Mouse (Mus musculus): ENCODE measurements around the gene Dctn2. TPM values are rescaled to one million over a fixed set of nuclear protein-coding genes. Genes with fewer than 3 reads are reported as not detected.

Gene Dctn2
- total RNA-seq (2023) = 109 to 116 TPM (median 114 TPM) in 4 replicates

GRCm38 (mm10) chr10:127266112-127267091 lies at the start of gene Dctn2:
Gene Dctn2, plus strand, starts transcription at chr10:127266368.

GRCm38 (mm10) chr10:127262548-127263398 lies 3.4 kb upstream of the Dctn2 start, which contains the start of gene Kif5a:
Gene Kif5a, minus strand, starts transcription at chr10:127263348.

GRCm38 (mm10) chr10:127288800-127289572 lies 22.8 kb downstream of the Dctn2 start, which contains the start of gene Mbd6:
Gene Mbd6, minus strand, starts transcription at chr10:127289018.

GRCm38 (mm10) chr10:127311476-127312355 lies 45.5 kb downstream of the Dctn2 start, which contains the start of gene Mars:
Gene Mars, minus strand, starts transcription at chr10:127311786.

GRCm38 (mm10) chr10:127321621-127322020 lies 55.5 kb downstream of the Dctn2 start, which contains the start of gene Arhgap9:
Gene Arhgap9, plus strand, starts transcription at chr10:127321964.

Other genes with a start within 250 kb of the Dctn2 start
- gene Tsfm, start 235.5 kb upstream of the Dctn2 start, total RNA-seq (2023) = 20.5 to 21.8 TPM (median 21.3 TPM) in 4 replicates
- gene Mettl1, start 225.0 kb upstream of the Dctn2 start, total RNA-seq (2023) = 16.3 to 24.7 TPM (median 19.8 TPM) in 4 replicates
- 0.25 TPM in 1 of 4 replicates, not detected in the others for gene Eef1akmt3, start 224.9 kb upstream of the Dctn2 start, total RNA-seq (2023)
- gene Cyp27b1, start 218.1 kb upstream of the Dctn2 start, total RNA-seq (2023) = 1.2 to 2.1 TPM in 2 of 4 replicates, not detected in the others
- 2.8 to 3.4 TPM (median 3.3 TPM) in 4 replicates for gene March9, start 206.2 kb upstream of the Dctn2 start, total RNA-seq (2023)
- 127 to 135 TPM (median 129 TPM) in 4 replicates for gene Cdk4, start 202.8 kb upstream of the Dctn2 start, total RNA-seq (2023)
- gene Tspan31, start 196.1 kb upstream of the Dctn2 start, total RNA-seq (2023) = 20.0 to 26.6 TPM (median 22.0 TPM) in 4 replicates
- gene Agap2, start 191.1 kb upstream of the Dctn2 start, total RNA-seq (2023) = 97.5 to 109 TPM (median 105 TPM) in 4 replicates
- 80.1 to 89.5 TPM (median 81.2 TPM) in 4 replicates for gene Os9, start 145.2 kb upstream of the Dctn2 start, total RNA-seq (2023)
- gene B4galnt1, start 101.1 kb upstream of the Dctn2 start, total RNA-seq (2023) = 467 to 503 TPM (median 480 TPM) in 4 replicates
- not detected in 4 replicates for gene Slc26a10, start 85.7 kb upstream of the Dctn2 start, total RNA-seq (2023)
- 0.33 TPM in 1 of 4 replicates, not detected in the others for gene Arhgef25, start 76.3 kb upstream of the Dctn2 start, total RNA-seq (2023)
- gene Dtx3, start 70.6 kb upstream of the Dctn2 start, total RNA-seq (2023) = 63.9 to 74.8 TPM (median 72.1 TPM) in 4 replicates
- gene Pip4k2c, start 54.8 kb upstream of the Dctn2 start, total RNA-seq (2023) = 61.9 to 65.3 TPM (median 63.0 TPM) in 4 replicates
- gene Kif5a, start 3.0 kb upstream of the Dctn2 start, total RNA-seq (2023) = 0.33 to 0.85 TPM (median 0.48 TPM) in 4 replicates
- gene Mbd6, start 22.6 kb downstream of the Dctn2 start, total RNA-seq (2023) = 99.9 to 129 TPM (median 111 TPM) in 4 replicates
- 53.5 to 66.7 TPM (median 58.0 TPM) in 4 replicates for gene Mars, start 45.4 kb downstream of the Dctn2 start, total RNA-seq (2023)
- gene Arhgap9, start 55.6 kb downstream of the Dctn2 start, total RNA-seq (2023) = 102 to 114 TPM (median 105 TPM) in 4 replicates
- not detected in 4 replicates for gene Gli1, start 75.6 kb downstream of the Dctn2 start, total RNA-seq (2023)
- not detected in 4 replicates for gene Inhbe, start 88.0 kb downstream of the Dctn2 start, total RNA-seq (2023)
- not detected in 4 replicates for gene Inhbc, start 104.1 kb downstream of the Dctn2 start, total RNA-seq (2023)
- gene R3hdm2, start 114.0 kb downstream of the Dctn2 start, total RNA-seq (2023) = 107 to 131 TPM (median 121 TPM) in 4 replicates
- 6.9 to 12.7 TPM (median 9.6 TPM) in 4 replicates for gene Stac3, start 235.3 kb downstream of the Dctn2 start, total RNA-seq (2023)
- not detected in 4 replicates for gene Ndufa4l2, start 248.6 kb downstream of the Dctn2 start, total RNA-seq (2023)